Mouse (Mus musculus) monocyte, adult 59 days (primary cell): ENCODE data around the gene Cyp4b1. TPM values are rescaled to one million over a fixed set of nuclear protein-coding genes. Genes with fewer than 3 reads are reported as not detected.

Experiments
- total RNA-seq, 2 experiments: library from RNA; stranded (reverse); gene quantifications; one replicate each; pipeline ENCODE4 v1.2.4; 2023

Gene Cyp4b1
- total RNA-seq, result not detected

GRCm38 (mm10) chr4:115647580-115647979, at the start of gene Cyp4b1:
Gene Cyp4b1, minus strand, starts transcription at chr4:115647723.

GRCm38 (mm10) chr4:115600611-115601010, 46.9 kb downstream of the Cyp4b1 start, which contains the start of gene Cyp4a32:
Gene Cyp4a32, plus strand, starts transcription at chr4:115600969.

Other genes starting within 250 kb of the Cyp4b1 start
- not detected for gene Cyp4a12b, start 236.1 kb downstream of the Cyp4b1 start, total RNA-seq
- gene Cyp4a30b, start 195.1 kb downstream of the Cyp4b1 start, total RNA-seq, result not detected
- gene Cyp4a14, start 151.6 kb downstream of the Cyp4b1 start, total RNA-seq, result not detected
- gene Cyp4a10, start 129.5 kb downstream of the Cyp4b1 start, total RNA-seq, result not detected
- not detected for gene Cyp4a31, start 84.1 kb downstream of the Cyp4b1 start, total RNA-seq
- not detected for gene Cyp4a32, start 46.8 kb downstream of the Cyp4b1 start, total RNA-seq
- gene Efcab14, start 90.0 kb upstream of the Cyp4b1 start, total RNA-seq, result 10 to 100 TPM; 29.9 to 31.6 TPM
- not detected for gene Tex38, start 133.3 kb upstream of the Cyp4b1 start, total RNA-seq
- 10 to 100 TPM in 1 of 2 experiments, 1 to 10 TPM in 1; 6.2 to 10.2 TPM for gene Atpaf1, start 137.1 kb upstream of the Cyp4b1 start, total RNA-seq
- 10 to 100 TPM; 26.3 to 37.9 TPM for gene Mob3c, start 180.4 kb upstream of the Cyp4b1 start, total RNA-seq
- gene Mknk1, start 191.5 kb upstream of the Cyp4b1 start, total RNA-seq, result 100 to 1,000 TPM; 145 to 156 TPM
- 1 to 10 TPM in 1 of 2 experiments, under 1 TPM in 1; 0.55 to 1.4 TPM for gene Kncn, start 236.7 kb upstream of the Cyp4b1 start, total RNA-seq
- not detected for gene 6430628N08Rik, start 242.9 kb upstream of the Cyp4b1 start, total RNA-seq